Mouse (Mus musculus) lung, postnatal 0 days (tissue): ENCODE results near the gene Cd59b.
"Not testable (repeated sequence)": the region's sequence is repeated elsewhere in the genome, so short reads cannot be mapped to it uniquely, and the experiment has no call there.

Experiments
- CTCF ChIP-seq: IDR thresholded peaks from 2 replicates; pipeline ENCODE4 v1.5.1; 2016; ENCODE audit warnings: antibody characterized with exemption, mild to moderate bottlenecking
- EP300 ChIP-seq: IDR thresholded peaks from 2 replicates; pipeline ENCODE4 v1.6.1; 2016; ENCODE audit warnings: antibody characterized with exemption, mild to moderate bottlenecking, control low read depth

DNA sequence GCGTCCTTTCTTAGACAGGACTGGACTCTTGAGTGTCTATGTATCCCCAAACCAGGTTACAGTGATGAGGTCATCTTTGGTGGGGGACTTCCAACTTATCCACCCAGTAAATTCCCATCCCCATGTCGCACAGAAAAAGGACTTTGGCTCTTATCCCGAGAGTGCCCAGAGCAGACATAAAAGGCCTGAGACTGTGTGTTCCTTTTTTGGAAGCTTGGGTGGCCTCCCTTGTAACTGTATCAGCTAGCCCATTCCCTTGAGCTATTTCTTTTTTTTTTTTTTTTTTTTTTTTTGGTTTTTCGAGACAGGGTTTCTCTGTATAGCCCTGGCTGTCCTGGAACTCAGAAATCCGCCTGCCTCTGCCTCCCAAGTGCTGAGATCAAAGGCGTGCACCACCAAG is 4.1 kb upstream of the Cd59b start, which contains the start of gene Gm10912:
- TF ChIP-seq CTCF, EP300: not testable (repeated sequence)
